Mouse (Mus musculus): ENCODE measurements at regions not wholly inside any gene's neighbourhood (a gene's known extent, or its start where the extent isn't known, plus 50 kb on each side); places are given as distances from the start of the nearest gene placed in this dataset.

DNA sequence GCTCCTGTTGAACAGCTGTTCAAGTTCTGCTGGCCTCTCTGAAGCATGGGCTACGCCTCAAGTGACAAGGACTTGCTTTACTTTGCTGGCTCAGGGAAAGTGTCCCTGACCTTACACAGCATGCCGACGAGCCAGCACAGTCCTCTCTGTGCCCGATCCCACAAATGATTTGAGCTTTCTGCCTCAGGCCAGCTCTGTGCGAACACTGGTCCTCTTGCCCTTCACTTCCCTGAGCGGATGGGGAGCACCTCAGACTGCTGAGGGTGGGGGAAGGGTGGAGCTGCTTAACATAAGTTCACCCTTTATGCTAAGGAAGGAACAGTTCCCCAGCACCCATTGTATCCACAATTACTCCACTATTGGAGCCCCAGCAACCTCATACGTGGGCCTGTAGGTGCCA is 223.7 kb upstream of the Mgmt start:
- H3K4me3 ChIP-seq (ENCODE audit: low read depth, low read length): no peak overlapping the region
- no peak overlapping the region for H3K4me2 ChIP-seq (ENCODE audit: low read depth, low read length)
- no peak overlapping the region for H3K9ac ChIP-seq (ENCODE audit: low read depth, low read length)
- no peaks in the 10 kb centered on the region for H3K4me1 ChIP-seq (ENCODE audit: control insufficient read depth, low read depth, low read length)
- no peak overlapping the region for H3K27ac ChIP-seq (ENCODE audit: low read length)
- H3K27me3 ChIP-seq (ENCODE audit: control insufficient read depth, insufficient read depth, low read depth, low read length): no peaks in the 10 kb centered on the region
- no peaks in the 10 kb centered on the region for H3K36me3 ChIP-seq (ENCODE audit: control insufficient read depth, insufficient read depth)
- no peak for ATAC-seq (ENCODE audit: low read depth)
- no peaks in the 10 kb centered on the region for H3K9me3 ChIP-seq (replicated peaks; ENCODE audit: control insufficient read depth, low read length)
- WGBS (ENCODE audit: insufficient replicate concordance): 54% methylated on average over 7 of the region's 7 CpGs

DNA sequence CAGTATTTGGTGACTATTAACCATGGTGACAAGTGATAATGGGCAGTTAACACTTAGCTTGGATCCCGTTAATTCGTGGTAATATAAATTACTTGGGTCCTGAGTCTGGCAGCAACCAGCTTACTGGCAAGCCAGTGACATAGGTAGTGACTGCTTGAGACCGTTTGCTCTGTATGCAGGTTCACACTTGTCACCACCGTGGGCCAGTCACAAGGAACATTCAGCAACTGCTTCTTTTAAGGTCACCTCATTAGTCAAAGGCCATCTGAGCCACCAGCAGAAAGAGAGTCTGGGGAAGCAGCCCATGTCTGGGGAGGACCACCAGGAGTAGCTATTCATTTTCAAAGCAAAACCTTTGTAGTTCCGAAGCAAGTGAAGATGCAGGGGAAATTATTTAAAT is 220.3 kb upstream of the Mgmt start:
- H3K27ac ChIP-seq (ENCODE audit: low read length): no peak overlapping the region
- H3K9me3 ChIP-seq (replicated peaks; ENCODE audit: control insufficient read depth, low read length): no peaks in the 10 kb centered on the region
- H3K4me1 ChIP-seq (ENCODE audit: control insufficient read depth, low read depth, low read length): no peaks in the 10 kb centered on the region
- no peak overlapping the region for H3K4me2 ChIP-seq (ENCODE audit: low read depth, low read length)
- H3K9ac ChIP-seq (ENCODE audit: low read depth, low read length): no peak overlapping the region
- WGBS (ENCODE audit: insufficient replicate concordance): 38% methylated on average over 5 of the region's 5 CpGs
- no peak overlapping the region for H3K4me3 ChIP-seq (ENCODE audit: low read depth, low read length)
- H3K36me3 ChIP-seq (ENCODE audit: control insufficient read depth, insufficient read depth): no peaks in the 10 kb centered on the region
- no peak for ATAC-seq (ENCODE audit: low read depth)
- no peaks in the 10 kb centered on the region for H3K27me3 ChIP-seq (ENCODE audit: control insufficient read depth, insufficient read depth, low read depth, low read length)

DNA sequence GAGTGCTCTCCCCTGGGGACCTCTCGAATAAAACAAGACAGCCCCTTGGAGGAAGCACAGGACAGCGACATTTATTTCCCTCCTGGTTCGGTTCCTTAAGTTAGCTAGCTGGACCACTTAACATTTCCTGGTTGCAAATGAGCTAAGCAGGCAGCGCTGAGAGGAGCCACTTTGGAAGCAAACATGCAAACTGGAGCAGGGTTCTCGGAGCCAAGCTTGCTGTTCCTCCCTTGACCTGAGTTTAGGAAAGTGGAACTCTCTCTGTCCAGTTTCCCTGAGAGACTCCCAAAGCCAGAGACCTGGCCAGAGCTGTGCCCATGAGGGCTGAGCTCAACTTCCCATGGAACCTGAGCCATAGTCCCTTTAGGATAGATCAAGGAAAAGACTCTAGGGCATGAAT is 219.4 kb upstream of the Mgmt start:
- no peaks in the 10 kb centered on the region for H3K9me3 ChIP-seq (replicated peaks; ENCODE audit: control insufficient read depth, low read length)
- H3K27ac ChIP-seq (ENCODE audit: low read length): no peak overlapping the region
- H3K4me2 ChIP-seq (ENCODE audit: low read depth, low read length): no peak overlapping the region
- WGBS (ENCODE audit: insufficient replicate concordance): 34% methylated on average over 5 of the region's 5 CpGs
- no peak overlapping the region for H3K4me3 ChIP-seq (ENCODE audit: low read depth, low read length)
- no peaks in the 10 kb centered on the region for H3K4me1 ChIP-seq (ENCODE audit: control insufficient read depth, low read depth, low read length)
- no peaks in the 10 kb centered on the region for H3K27me3 ChIP-seq (ENCODE audit: control insufficient read depth, insufficient read depth, low read depth, low read length)
- H3K9ac ChIP-seq (ENCODE audit: low read depth, low read length): no peak overlapping the region
- H3K36me3 ChIP-seq (ENCODE audit: control insufficient read depth, insufficient read depth): no peaks in the 10 kb centered on the region
- ATAC-seq (ENCODE audit: low read depth): no peak

DNA sequence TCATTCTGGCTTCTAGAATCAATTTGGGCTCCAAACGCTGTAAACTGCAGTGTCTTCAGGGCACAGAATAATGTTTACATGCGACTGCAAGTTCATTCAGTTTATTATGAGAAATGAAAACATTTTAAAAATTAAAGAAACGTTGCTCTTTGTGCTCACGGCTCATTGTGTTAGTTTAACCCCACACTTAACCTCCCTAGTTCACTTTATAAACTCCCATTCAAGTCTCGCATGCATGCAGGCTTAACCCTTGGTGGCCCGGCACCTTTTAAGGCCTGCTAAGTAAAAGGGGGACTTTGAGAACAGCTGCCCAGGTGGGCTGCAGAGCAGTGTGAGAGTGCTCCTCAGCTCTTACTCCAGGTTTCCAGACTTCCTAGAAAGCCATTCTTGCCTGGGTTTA is 218.3 kb upstream of the Mgmt start:
- 45% methylated on average over 6 of the region's 6 CpGs for WGBS (ENCODE audit: insufficient replicate concordance)

DNA sequence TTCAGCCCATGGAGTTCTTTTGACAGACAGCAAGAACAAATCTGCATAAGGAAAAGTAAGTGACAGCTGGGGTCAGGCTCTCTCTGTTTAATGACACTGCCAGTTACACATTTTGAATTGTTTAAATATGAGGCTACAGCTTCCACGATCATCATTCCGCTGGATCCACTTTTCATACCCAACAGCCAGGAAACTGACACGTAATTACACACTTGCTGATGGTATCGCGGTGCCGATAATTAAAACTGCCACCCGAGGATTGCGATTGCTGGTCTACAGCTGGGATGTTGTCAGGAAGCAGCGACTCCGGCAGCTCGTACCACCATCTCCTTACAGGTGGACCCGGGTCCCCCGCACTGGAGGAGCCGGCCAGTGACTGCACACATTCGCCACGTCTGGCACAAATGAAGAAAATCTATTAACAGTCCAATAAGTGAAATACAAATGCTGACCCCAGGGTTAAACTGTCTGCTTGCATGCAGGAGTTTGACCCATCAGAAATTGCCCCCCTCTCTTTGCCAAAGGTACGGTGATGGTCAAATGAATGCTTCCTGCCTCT is 217.3 kb upstream of the Mgmt start:
- Histone ChIP-seq H3K4me2 (ENCODE audit: low read depth, low read length) (no peak overlapping the region), H3K27me3 (ENCODE audit: control insufficient read depth, insufficient read depth, low read depth, low read length) (no peaks in the 10 kb centered on the region), H3K36me3 (ENCODE audit: control insufficient read depth, insufficient read depth) (no peaks in the 10 kb centered on the region), H3K9me3 (replicated peaks; ENCODE audit: control insufficient read depth, low read length) (no peaks in the 10 kb centered on the region), H3K9ac (ENCODE audit: low read depth, low read length) (no peak overlapping the region), H3K4me1 (ENCODE audit: control insufficient read depth, low read depth, low read length) (no peaks in the 10 kb centered on the region), H3K4me3 (ENCODE audit: low read depth, low read length) (no peak overlapping the region), H3K27ac (ENCODE audit: low read length) (no peak overlapping the region)
- ATAC-seq (ENCODE audit: low read depth): no peak
- WGBS (ENCODE audit: insufficient replicate concordance): 77% methylated on average over 17 of the region's 17 CpGs

More for the DNA sequence above, 218.3 kb upstream of the Mgmt start:
- ATAC-seq (ENCODE audit: low read depth): no peak
- Histone ChIP-seq H3K27ac (ENCODE audit: low read length) (no peak overlapping the region), H3K9ac (ENCODE audit: low read depth, low read length) (no peak overlapping the region), H3K36me3 (ENCODE audit: control insufficient read depth, insufficient read depth) (no peaks in the 10 kb centered on the region), H3K4me1 (ENCODE audit: control insufficient read depth, low read depth, low read length) (no peaks in the 10 kb centered on the region), H3K27me3 (ENCODE audit: control insufficient read depth, insufficient read depth, low read depth, low read length) (no peaks in the 10 kb centered on the region), H3K4me2 (ENCODE audit: low read depth, low read length) (no peak overlapping the region), H3K4me3 (ENCODE audit: low read depth, low read length) (no peak overlapping the region), H3K9me3 (replicated peaks; ENCODE audit: control insufficient read depth, low read length) (no peaks in the 10 kb centered on the region)

DNA sequence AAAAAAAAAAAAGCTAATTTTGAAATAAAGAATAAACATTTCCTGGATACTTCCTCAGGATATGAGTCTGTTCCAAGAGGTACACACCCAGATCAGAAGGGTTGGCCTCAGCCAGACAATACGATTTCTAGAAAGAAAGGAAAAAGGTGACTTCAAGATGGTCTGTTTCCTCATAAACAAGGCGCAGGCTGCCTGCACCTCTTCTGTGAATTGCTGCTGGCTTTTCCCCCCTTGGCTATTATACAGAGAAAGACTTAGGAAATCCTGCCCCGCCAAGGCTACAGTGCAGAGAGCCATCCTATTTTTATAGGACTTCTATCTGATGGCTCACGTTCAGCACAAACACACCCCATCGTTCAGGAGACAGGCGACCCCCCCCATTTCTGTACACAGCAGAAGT is 204.8 kb upstream of the Mgmt start:
- WGBS (ENCODE audit: insufficient replicate concordance): 14% methylated on average over 6 of the region's 6 CpGs
- Histone ChIP-seq H3K27me3 (ENCODE audit: control insufficient read depth, insufficient read depth, low read depth, low read length) (no peaks in the 10 kb centered on the region), H3K9ac (ENCODE audit: low read depth, low read length) (no peak overlapping the region), H3K27ac (ENCODE audit: low read length) (no peak overlapping the region), H3K9me3 (replicated peaks; ENCODE audit: control insufficient read depth, low read length) (no peaks in the 10 kb centered on the region), H3K36me3 (ENCODE audit: control insufficient read depth, insufficient read depth) (no peaks in the 10 kb centered on the region), H3K4me1 (ENCODE audit: control insufficient read depth, low read depth, low read length) (no peaks in the 10 kb centered on the region), H3K4me2 (ENCODE audit: low read depth, low read length) (no peak overlapping the region), H3K4me3 (ENCODE audit: low read depth, low read length) (no peak overlapping the region)
- ATAC-seq (ENCODE audit: low read depth): no peak

DNA sequence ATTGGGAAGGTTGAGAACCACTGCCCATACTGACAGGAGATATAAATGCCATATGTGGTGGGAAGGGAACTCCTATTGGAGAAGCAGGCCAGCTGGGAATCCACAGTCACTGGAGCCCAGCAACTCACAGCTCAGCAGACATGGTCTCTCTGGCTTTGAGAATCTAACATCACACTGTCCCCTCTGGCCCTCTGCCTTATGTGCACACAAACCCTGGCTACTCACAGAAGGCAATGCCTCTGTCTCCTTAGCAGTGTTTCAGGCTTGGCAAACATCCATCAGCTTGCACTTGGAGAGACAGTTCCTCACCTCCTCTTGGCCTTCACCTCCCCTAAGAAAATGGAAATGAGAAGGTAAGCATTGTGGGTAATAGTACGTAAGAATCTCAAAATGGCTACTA is 188.2 kb upstream of the Mgmt start:
- Histone ChIP-seq H3K4me1 (ENCODE audit: control insufficient read depth, low read depth, low read length) (no peaks in the 10 kb centered on the region), H3K36me3 (ENCODE audit: control insufficient read depth, insufficient read depth) (no peaks in the 10 kb centered on the region), H3K4me2 (ENCODE audit: low read depth, low read length) (no peak overlapping the region), H3K4me3 (ENCODE audit: low read depth, low read length) (no peak overlapping the region), H3K9ac (ENCODE audit: low read depth, low read length) (no peak overlapping the region), H3K9me3 (replicated peaks; ENCODE audit: control insufficient read depth, low read length) (no peaks in the 10 kb centered on the region), H3K27ac (ENCODE audit: low read length) (no peak overlapping the region), H3K27me3 (ENCODE audit: control insufficient read depth, insufficient read depth, low read depth, low read length) (no peaks in the 10 kb centered on the region)
- no peak for ATAC-seq (ENCODE audit: low read depth)
- WGBS (ENCODE audit: insufficient replicate concordance): 74% methylated on average over 1 of the region's 1 CpGs

DNA sequence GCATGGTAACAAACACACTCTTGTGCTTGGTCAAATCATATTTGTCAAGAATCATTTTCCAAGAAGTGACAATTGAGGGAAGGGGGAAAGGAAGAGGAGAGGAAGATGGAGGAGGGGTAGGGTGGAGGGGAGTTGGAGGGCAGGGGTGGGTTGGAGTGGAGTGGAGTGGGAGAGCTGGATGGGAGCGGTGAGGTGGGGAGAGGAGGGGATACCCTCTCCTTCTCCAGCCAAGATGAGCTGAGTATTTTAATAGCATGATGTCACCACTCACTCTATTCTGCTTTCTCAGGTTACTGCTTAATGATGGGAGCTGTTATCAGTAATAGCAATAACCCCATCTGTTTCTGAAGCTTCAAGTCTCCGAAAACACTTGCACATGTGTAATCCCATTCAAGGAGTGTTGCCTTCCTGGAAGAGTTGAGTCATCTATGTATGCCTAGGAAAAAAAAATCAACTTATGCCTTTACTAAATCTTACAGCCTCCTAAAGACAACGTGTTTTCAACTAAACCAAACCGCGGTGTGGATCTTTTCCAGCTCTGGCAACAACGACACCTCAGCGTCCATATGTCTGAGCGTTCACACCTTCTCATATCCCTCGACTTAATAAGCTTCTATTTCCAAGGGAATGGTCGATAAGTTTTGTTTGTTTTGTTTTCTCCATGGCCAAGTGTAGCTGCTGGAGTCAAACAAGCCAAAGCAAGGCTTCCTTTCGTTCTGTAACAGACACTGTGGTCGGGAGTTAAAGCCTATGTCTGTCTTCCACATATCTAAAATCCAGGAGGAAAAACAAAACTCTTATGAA is 187.0 kb upstream of the Mgmt start:
- Histone ChIP-seq H3K4me3 (ENCODE audit: low read depth, low read length) (no peak overlapping the region), H3K4me1 (ENCODE audit: control insufficient read depth, low read depth, low read length) (no peaks in the 10 kb centered on the region), H3K27me3 (ENCODE audit: control insufficient read depth, insufficient read depth, low read depth, low read length) (no peaks in the 10 kb centered on the region), H3K9me3 (replicated peaks; ENCODE audit: control insufficient read depth, low read length) (no peaks in the 10 kb centered on the region), H3K27ac (ENCODE audit: low read length) (no peak overlapping the region), H3K4me2 (ENCODE audit: low read depth, low read length) (no peak overlapping the region), H3K36me3 (ENCODE audit: control insufficient read depth, insufficient read depth) (no peaks in the 10 kb centered on the region), H3K9ac (ENCODE audit: low read depth, low read length) (no peak overlapping the region)
- no peak for ATAC-seq (ENCODE audit: low read depth)
- 63% methylated on average over 12 of the region's 12 CpGs for WGBS (ENCODE audit: insufficient replicate concordance)

DNA sequence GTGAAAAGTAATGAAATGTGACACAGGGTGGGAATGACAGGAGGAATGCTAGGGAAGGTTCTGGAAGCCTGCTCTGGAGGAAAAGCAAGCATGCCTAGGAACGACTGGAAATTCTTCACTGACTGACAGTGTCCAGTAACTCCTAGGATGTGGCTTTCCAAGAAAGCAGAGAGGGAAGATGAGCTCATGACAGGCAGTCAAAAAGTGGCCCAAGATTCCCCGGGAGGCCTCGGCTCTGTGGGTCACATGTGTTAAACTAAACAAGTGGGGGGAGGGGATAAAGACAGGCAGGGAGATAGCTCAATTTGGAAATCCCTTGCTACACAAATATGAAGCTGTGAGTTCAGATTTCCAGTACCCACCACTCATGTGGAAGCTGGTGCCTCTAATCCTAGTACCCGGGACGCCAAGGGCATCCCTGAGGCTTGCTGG is 186.4 kb upstream of the Mgmt start:
- 52% methylated on average over 5 of the region's 5 CpGs for WGBS (ENCODE audit: insufficient replicate concordance)
- Histone ChIP-seq H3K9ac (ENCODE audit: low read depth, low read length) (no peak overlapping the region), H3K9me3 (replicated peaks; ENCODE audit: control insufficient read depth, low read length) (no peaks in the 10 kb centered on the region), H3K4me3 (ENCODE audit: low read depth, low read length) (no peak overlapping the region), H3K36me3 (ENCODE audit: control insufficient read depth, insufficient read depth) (no peaks in the 10 kb centered on the region), H3K4me2 (ENCODE audit: low read depth, low read length) (no peak overlapping the region), H3K4me1 (ENCODE audit: control insufficient read depth, low read depth, low read length) (no peaks in the 10 kb centered on the region), H3K27ac (ENCODE audit: low read length) (no peak overlapping the region), H3K27me3 (ENCODE audit: control insufficient read depth, insufficient read depth, low read depth, low read length) (no peaks in the 10 kb centered on the region)
- ATAC-seq (ENCODE audit: low read depth): no peak

All from liver, embryonic 16.5 days (tissue).